35 mouse cellular contexts compared by ENCODE assay signal in genomic region chr6:113169852-113170251, GRCm38 (mm10). TPM values are rescaled to one million over a fixed set of nuclear protein-coding genes. Genes with fewer than 3 reads are reported as not detected.
"Had no signal": no experiment of that assay in that cellular context is flagged by ENCODE, and none has a peak within 500 bp of the region (broad histone marks: within the 10 kb centered on the region; RNA-seq: fewer than 3 reads in every experiment).

No protein-coding gene starts in this region.

- H3K4me2 ChIP-seq: limb, embryonic 12.5 days; limb, embryonic 13.5 days; limb, embryonic 15.5 days; liver, embryonic 11.5 days; liver, embryonic 12.5 days; liver, embryonic 13.5 days; liver, embryonic 15.5 days; lung, embryonic 14.5 days; lung, embryonic 15.5 days; midbrain, embryonic 12.5 days; midbrain, embryonic 13.5 days; midbrain, embryonic 15.5 days; neural tube, embryonic 12.5 days had no signal

- H3K4me3 ChIP-seq: left cerebral cortex, adult 2 months; limb, embryonic 10.5 days; limb, embryonic 12.5 days; limb, embryonic 13.5 days; limb, embryonic 15.5 days; liver, embryonic 12.5 days; liver, embryonic 13.5 days; liver, embryonic 15.5 days; lung, embryonic 15.5 days; megakaryocyte, embryonic 14.5 days; midbrain, embryonic 10.5 days; midbrain, embryonic 12.5 days; midbrain, embryonic 13.5 days; midbrain, embryonic 15.5 days; myocyte; neural tube, embryonic 12.5 days had no signal

- ATAC-seq: liver, embryonic 12.5 days; liver, postnatal 0 days; lung, postnatal 0 days; midbrain, embryonic 13.5 days; midbrain, embryonic 15.5 days; midbrain, embryonic 16.5 days had no signal

- H3K9ac ChIP-seq: limb, embryonic 12.5 days; limb, embryonic 13.5 days; limb, embryonic 15.5 days; liver, embryonic 12.5 days; liver, embryonic 13.5 days; liver, embryonic 14.5 days; liver, embryonic 15.5 days; liver, postnatal 0 days; lung, embryonic 14.5 days; lung, embryonic 15.5 days; midbrain, embryonic 12.5 days; midbrain, embryonic 13.5 days; midbrain, embryonic 15.5 days; neural tube, embryonic 12.5 days had no signal

- H3K9me3 ChIP-seq: limb, embryonic 10.5 days; limb, embryonic 12.5 days; limb, embryonic 13.5 days; limb, embryonic 15.5 days; liver, embryonic 12.5 days; liver, embryonic 13.5 days; liver, embryonic 15.5 days; lung, embryonic 15.5 days; megakaryocyte, embryonic 14.5 days; midbrain, embryonic 10.5 days; midbrain, embryonic 12.5 days; midbrain, embryonic 13.5 days; midbrain, embryonic 15.5 days; neural tube, embryonic 12.5 days had no signal

- H3K27me3 ChIP-seq: limb, embryonic 13.5 days; limb, embryonic 15.5 days; liver, embryonic 13.5 days; liver, embryonic 15.5 days; lung, embryonic 15.5 days; midbrain, embryonic 12.5 days; midbrain, embryonic 13.5 days; midbrain, embryonic 15.5 days; neural tube, embryonic 12.5 days had no signal

- DNase-seq: left cerebral cortex, postnatal 4 days; liver; liver, embryonic 13.5 days; liver, postnatal 0 days; lung, adult 18-20 months; lung, adult 2 months; lung, embryonic 14.5 days; lung, postnatal 10 days; lung, postnatal 14 days; lung, postnatal 36 days; lung, postnatal 4 days; midbrain, embryonic 14.5 days had no signal

- H3K27ac ChIP-seq: left cerebral cortex, adult 2 months; limb, embryonic 10.5 days; limb, embryonic 12.5 days; limb, embryonic 13.5 days; limb, embryonic 15.5 days; liver, embryonic 12.5 days; liver, embryonic 13.5 days; liver, embryonic 14.5 days; liver, embryonic 15.5 days; lung, embryonic 15.5 days; macrophage; midbrain, embryonic 10.5 days; midbrain, embryonic 12.5 days; midbrain, embryonic 13.5 days; midbrain, embryonic 15.5 days; neural tube, embryonic 12.5 days had no signal

- H3K4me1 ChIP-seq: liver, embryonic 12.5 days; liver, embryonic 13.5 days; liver, embryonic 15.5 days; midbrain, embryonic 10.5 days; midbrain, embryonic 12.5 days; midbrain, embryonic 15.5 days; neural tube, embryonic 12.5 days had no signal

- H3K36me3 ChIP-seq: limb, embryonic 10.5 days; limb, embryonic 12.5 days; limb, embryonic 13.5 days; limb, embryonic 15.5 days; liver, embryonic 12.5 days; liver, embryonic 13.5 days; liver, embryonic 15.5 days; lung, embryonic 15.5 days had no signal

RNA-seq across cellular contexts. Expression of gene Lhfpl4, which starts 25.3 kb away (rescaled TPM):
- total RNA-seq: liver, adult 2 months; megakaryocyte-erythroid progenitor cell, adult 5-6 weeks; monocyte, adult 5-6 weeks had no signal
- polyA plus RNA-seq: liver, embryonic 14.5 days; liver, postnatal 0 days; macrophage had no signal
